Mouse (Mus musculus) hindbrain, embryonic 15.5 days (tissue): ENCODE results near the gene Zfp428. TPM values are rescaled to one million over a fixed set of nuclear protein-coding genes. Genes with fewer than 3 reads are reported as not detected.
A peak's percentile ranks its signal among the peaks of the same experiment; 100 is the strongest.
"Not testable (repeated sequence)": the region's sequence is repeated elsewhere in the genome, so short reads cannot be mapped to it uniquely, and the experiment has no call there.

Source experiments
- ATAC-seq: fragments of 200-750 bp; cut with Nextera tagmentation; 2 replicates; pipeline ENCODE4 v1.8.0; 2017; ENCODE audit warnings: low read depth, moderate number of reproducible peaks, moderate TSS enrichment; ENCODE audit not compliant: low FRiP score
- H3K27ac ChIP-seq: fragments of 300-500 bp; sonication (generic); replicated peaks from 2 replicates; pipeline ENCODE4 v1.5.1; 2015; ENCODE audit warnings: mild to moderate bottlenecking, inconsistent platforms
- H3K27me3 ChIP-seq: fragments of 300-500 bp; sonication (generic); 2 replicates; pipeline ENCODE4 v1.6.1; 2015; ENCODE audit warnings: control low read depth, inconsistent platforms
- H3K36me3 ChIP-seq: fragments of 300-500 bp; sonication (generic); 2 replicates; pipeline ENCODE4 v1.6.1; 2015; ENCODE audit warnings: control low read depth, inconsistent platforms
- H3K4me1 ChIP-seq: fragments of 300-500 bp; sonication (generic); replicated peaks from 2 replicates; pipeline ENCODE4 v1.6.1; 2015; ENCODE audit warnings: control low read depth, inconsistent platforms
- H3K4me2 ChIP-seq: fragments of 300-500 bp; sonication (generic); 2 replicates; pipeline ENCODE4 v1.6.1; 2015; ENCODE audit warnings: moderate library complexity, mild to moderate bottlenecking, inconsistent platforms
- H3K4me3 ChIP-seq: fragments of 300-500 bp; sonication (generic); 2 replicates; pipeline ENCODE4 v1.5.1; 2015; ENCODE audit warnings: mild to moderate bottlenecking, inconsistent platforms
- H3K9ac ChIP-seq: fragments of 300-500 bp; sonication (generic); 2 replicates; pipeline ENCODE4 v1.6.1; 2015; ENCODE audit warnings: inconsistent platforms
- H3K9me3 ChIP-seq: fragments of 300-500 bp; sonication (generic); 2 replicates; pipeline ENCODE4 v1.6.1; 2016; ENCODE audit warnings: control low read depth, inconsistent platforms
- WGBS: fragments of 180-500 bp; shearing (Covaris S2); methylation state at CpG from one replicate; pipeline ENCODE4 v1.1.7; 2015; 5-methylcytosine and 5-hydroxymethylcytosine counted together
- polyA plus RNA-seq: library from polyadenylated mRNA; unstranded; fragments of >200 nt; fragmentation: Nextera tagmentation; extraction: Ambion mirVana; gene quantifications from 2 replicates; pipeline ENCODE4 v1.2.1, GENCODE M21; 2015

The Zfp428 gene
- polyA plus RNA-seq, 1 experiment from 2014 or later = 307 TPM

DNA sequence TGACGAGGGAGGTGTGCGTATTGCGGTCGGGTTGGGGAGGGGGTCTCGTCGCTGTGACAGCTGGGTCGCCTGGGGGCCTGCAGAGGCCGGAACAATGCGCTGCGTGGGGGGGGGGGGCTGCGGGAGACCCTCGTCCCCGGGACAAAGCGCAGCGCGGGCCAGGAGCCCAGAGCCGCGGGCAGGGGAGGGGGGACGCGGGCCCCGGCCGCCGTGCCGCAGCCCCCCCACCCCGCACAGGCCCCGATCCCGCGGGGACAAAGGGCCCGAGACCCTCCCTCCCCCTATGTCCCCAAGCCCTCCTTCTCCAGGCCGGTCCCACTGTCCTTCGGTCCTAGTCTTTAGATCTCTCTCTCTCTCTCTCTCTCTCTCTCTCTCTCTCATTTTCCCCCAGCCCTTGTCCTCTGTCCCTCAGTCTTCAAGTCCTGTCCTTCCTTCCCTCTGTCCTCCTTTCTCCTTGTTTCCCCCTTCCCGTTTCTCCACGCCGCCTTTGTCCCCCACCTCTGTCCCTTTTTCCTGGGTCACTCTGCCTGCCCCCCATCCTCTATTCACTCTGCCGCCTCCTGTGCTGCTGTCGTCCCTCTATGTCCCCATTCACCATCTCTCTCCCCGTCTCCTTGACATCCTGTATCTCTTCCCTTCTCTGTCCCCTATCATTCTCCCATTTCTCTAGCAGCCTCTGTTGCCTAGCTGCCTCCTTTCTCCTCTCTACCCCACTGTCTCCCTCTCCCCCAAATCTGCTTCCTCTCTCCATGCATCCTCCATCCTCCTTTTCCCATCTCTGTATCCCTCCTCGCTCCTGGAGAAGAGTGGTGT is 24.4 kb upstream of the Zfp428 start:
- WGBS = 2% methylated on average over 13 of the region's 38 CpGs
- peaks cover 71% of the 10 kb centered on the region for H3K4me1 ChIP-seq
- peak overlapping the region; percentile 91 for H3K27ac ChIP-seq
- H3K9ac ChIP-seq = peak overlapping the region; percentile 88
- no peaks in the 10 kb centered on the region for H3K9me3 ChIP-seq
- H3K36me3 ChIP-seq = no peaks in the 10 kb centered on the region
- H3K27me3 ChIP-seq = no peaks in the 10 kb centered on the region
- peak overlapping the region; percentile 78 for H3K4me3 ChIP-seq
- ATAC-seq = peak; percentile 31
- peak overlapping the region; percentile 76 for H3K4me2 ChIP-seq

DNA sequence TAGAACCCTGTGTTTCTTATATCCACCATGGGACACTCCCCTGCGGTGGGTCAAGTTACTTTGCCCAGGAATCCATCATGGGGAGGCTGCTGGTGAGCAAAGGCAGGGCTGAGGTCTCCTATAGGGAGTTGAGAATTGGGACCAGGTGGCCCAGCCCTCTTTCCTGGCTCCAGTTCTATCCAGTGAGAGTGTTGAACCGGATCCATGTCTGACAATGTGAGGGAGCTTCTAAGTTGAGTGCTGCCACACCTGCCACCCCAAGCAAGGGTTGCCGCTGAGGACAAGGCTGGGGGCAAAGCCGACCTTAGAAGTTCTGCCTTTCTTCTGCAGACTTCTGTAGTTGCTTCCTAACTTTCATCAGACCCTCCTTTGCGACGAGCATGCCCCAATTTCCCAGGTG is 23.5 kb upstream of the Zfp428 start:
- not testable (repeated sequence) for H3K27ac ChIP-seq, H3K9me3 ChIP-seq, H3K27me3 ChIP-seq, H3K36me3 ChIP-seq, ATAC-seq
- Histone ChIP-seq H3K4me2 (peak overlapping the region; percentile 76), H3K9ac (peak overlapping the region; percentile 88; the same call in 1 of the 2 replicates), H3K4me3 (peak overlapping the region; percentile 78), H3K4me1 (peaks cover 79% of the 10 kb centered on the region)
- WGBS = 50% methylated on average over 6 of the region's 6 CpGs

DNA sequence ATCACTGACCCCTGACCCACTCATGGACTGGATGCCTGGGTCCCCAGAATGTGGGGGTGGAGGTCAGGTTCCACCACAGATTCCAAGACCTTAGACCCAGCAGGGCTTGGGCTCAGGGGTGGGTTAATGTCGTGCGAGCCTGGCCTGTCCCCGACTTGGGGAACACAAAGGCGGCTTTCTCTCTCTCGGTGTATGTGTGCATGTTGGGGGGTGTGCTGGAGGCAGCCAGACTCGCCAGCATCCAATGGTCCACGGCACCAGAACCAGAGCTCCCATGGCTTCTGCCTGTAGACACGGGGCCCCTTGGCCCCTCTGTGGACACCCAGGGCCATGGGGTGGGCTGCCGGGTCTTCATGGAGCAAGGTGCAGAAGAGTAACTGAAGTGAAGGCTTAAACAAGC is 21.3 kb upstream of the Zfp428 start:
- peaks cover 6% of the 10 kb centered on the region; the same call in 1 of the 2 replicates for H3K36me3 ChIP-seq
- H3K27ac ChIP-seq = peak overlapping the region; percentile 76
- H3K9ac ChIP-seq = 0 out of 2 replicates have a peak overlapping the region, but pooled peaks have one; percentile 2
- peak overlapping the region; percentile 76 for H3K4me2 ChIP-seq
- peak overlapping the region; percentile 31 for H3K4me3 ChIP-seq
- no peaks in the 10 kb centered on the region for H3K9me3 ChIP-seq
- WGBS = 70% methylated on average over 8 of the region's 9 CpGs
- no peaks in the 10 kb centered on the region for H3K27me3 ChIP-seq
- ATAC-seq = no peak
- peaks cover 76% of the 10 kb centered on the region for H3K4me1 ChIP-seq

DNA sequence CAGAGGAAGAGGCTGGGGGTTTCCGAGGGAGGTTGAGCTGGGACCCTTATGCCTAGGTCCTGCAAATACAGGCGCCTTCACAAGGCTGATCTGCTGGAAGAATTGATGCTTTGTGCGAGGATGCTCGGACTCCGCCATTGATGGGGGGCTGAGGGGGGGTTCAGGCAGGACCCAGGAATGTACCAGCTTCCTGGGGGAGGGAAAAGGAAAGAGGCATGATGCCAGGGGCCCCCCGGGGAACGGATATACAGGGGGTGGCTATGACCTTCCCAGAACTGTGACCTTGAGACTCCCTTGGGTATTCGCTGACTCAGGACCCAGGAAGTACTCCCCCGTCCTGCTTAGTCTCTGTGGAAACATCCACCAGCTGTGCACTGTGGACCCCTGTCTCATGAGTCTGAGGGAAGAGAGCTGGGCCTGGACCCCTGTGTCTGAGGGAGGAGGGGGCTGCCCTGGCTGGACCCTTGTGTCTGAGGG is 20.1 kb upstream of the Zfp428 start:
- Histone ChIP-seq H3K36me3 (peaks cover 6% of the 10 kb centered on the region; the same call in 1 of the 2 replicates), H3K9ac (peak overlapping the region; percentile 39; the same call in 1 of the 2 replicates), H3K27ac (peak overlapping the region; percentile 76), H3K27me3 (no peaks in the 10 kb centered on the region), H3K4me1 (peaks cover 68% of the 10 kb centered on the region), H3K9me3 (no peaks in the 10 kb centered on the region), H3K4me3 (peak overlapping the region; percentile 31), H3K4me2 (peak overlapping the region; percentile 76)
- 29% methylated on average over 9 of the region's 9 CpGs for WGBS
- peak; percentile 49 for ATAC-seq

DNA sequence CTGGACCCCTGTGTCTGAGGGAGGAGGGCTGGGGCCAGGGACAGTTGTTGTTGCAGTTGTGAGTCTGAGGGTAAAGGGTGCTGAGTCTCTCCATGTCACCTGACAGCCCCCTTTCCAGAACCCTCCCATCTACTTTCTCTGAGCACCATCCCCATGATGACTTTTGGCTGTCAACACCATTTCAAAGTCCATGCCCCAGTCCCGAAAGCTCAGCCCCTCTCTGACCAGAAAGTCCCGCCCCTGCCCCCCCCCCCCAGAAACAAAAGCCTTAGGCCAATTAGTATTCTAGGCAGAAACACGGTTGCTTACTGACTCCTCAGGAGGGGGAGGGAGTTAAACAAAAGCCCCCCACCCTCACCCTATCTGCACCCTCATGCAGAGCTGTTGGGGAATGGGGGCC is 19.4 kb upstream of the Zfp428 start:
- no peak for ATAC-seq
- Histone ChIP-seq H3K27me3 (no peaks in the 10 kb centered on the region), H3K4me1 (peaks cover 68% of the 10 kb centered on the region), H3K4me3 (no peak overlapping the region), H3K36me3 (peaks cover 6% of the 10 kb centered on the region; the same call in 1 of the 2 replicates), H3K9ac (0 out of 2 replicates have a peak overlapping the region, but pooled peaks have one; percentile 39), H3K27ac (peak overlapping the region; percentile 76), H3K4me2 (peak overlapping the region; percentile 76), H3K9me3 (no peaks in the 10 kb centered on the region)
- WGBS = 27% methylated on average over 3 of the region's 3 CpGs

DNA sequence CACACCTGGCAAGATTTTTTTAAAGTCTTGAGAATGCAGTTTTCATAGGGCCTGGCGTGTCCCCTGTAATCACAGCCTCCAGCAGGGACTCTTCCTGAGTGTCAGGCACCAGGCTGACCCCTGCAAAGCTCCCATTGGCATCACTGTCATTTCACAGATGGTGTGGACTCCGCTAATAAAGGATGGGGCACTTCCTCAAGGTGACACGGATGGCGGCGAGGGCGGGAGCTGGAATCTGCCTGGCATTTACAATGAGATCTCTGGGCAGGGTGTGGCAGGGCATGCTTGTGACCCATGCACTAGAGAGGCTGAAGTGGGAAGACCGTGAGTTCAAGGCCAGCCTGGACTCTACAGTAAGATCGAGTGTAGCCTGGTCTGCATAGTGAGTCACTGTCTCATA is 18.5 kb upstream of the Zfp428 start:
- no peak overlapping the region for H3K4me2 ChIP-seq
- no peak for ATAC-seq
- H3K9me3 ChIP-seq = no peaks in the 10 kb centered on the region
- 70% methylated on average over 8 of the region's 8 CpGs for WGBS
- H3K4me3 ChIP-seq = no peak overlapping the region
- H3K36me3 ChIP-seq = peaks cover 6% of the 10 kb centered on the region; the same call in 1 of the 2 replicates
- peaks cover 61% of the 10 kb centered on the region for H3K4me1 ChIP-seq
- no peak overlapping the region for H3K27ac ChIP-seq
- H3K27me3 ChIP-seq = no peaks in the 10 kb centered on the region
- no peak overlapping the region for H3K9ac ChIP-seq

DNA sequence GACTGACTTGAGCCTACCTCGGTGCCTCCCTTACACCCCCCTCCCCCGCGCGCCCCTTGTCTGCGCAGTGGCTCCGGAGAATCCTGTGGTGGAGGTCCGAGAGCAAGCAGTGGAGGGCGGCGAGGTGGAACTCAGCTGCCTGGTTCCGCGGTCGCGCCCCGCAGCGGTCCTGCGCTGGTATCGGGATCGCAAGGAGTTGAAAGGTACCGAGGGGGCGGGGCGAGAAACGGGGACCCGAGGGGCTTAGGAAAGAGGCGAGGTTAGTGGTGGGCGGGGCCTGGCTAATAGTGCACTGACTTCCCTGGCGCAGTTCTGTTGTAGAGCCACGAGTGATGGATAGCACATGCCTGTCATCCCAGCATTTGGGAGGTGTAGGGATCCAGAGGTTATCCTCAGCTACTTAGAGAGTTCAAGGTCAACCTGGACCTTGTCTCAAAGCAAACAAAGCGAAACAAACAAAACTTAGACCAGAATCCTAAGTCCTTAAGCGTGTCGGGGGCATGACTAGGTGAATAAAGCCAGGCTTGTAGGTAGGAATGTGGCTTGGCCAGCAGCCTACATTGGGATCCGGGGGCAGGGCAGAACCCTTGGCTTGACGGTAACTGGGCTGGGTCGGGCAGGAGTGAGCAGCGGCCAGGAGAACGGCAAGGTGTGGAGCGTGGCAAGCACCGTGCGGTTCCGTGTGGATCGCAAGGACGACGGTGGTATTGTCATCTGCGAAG is 6.8 kb upstream of the Zfp428 start:
- H3K4me1 ChIP-seq = peaks cover 18% of the 10 kb centered on the region
- H3K4me3 ChIP-seq = no peak overlapping the region
- no peaks in the 10 kb centered on the region for H3K27me3 ChIP-seq
- no peak overlapping the region for H3K27ac ChIP-seq
- 17% methylated on average over 43 of the region's 43 CpGs for WGBS
- H3K36me3 ChIP-seq = peaks cover 25% of the 10 kb centered on the region
- no peak overlapping the region for H3K9ac ChIP-seq
- no peaks in the 10 kb centered on the region for H3K9me3 ChIP-seq
- peak; percentile 43; the same call in 1 of the 2 replicates for ATAC-seq
- H3K4me2 ChIP-seq = peak overlapping the region; percentile 27

DNA sequence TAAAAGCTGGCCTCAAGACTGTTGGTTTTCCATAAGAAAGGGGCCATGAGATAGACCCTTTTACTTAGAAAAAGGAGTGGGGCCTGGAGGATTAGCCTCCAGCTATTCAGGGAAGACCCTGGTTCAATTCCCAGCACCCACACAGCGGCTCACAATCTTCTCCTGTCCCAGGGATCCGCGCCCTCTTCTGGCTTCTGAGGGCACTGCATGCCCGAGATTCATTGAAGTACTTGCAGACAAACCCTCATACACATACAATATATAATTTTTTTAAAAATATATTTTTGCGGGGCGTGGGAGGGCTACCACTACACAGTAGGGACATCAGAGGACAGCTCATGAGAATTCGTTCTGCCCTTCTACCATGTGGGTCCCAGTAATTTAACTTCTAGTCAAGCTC is 5.9 kb upstream of the Zfp428 start:
- Histone ChIP-seq H3K4me2 (no peak overlapping the region), H3K27me3 (no peaks in the 10 kb centered on the region), H3K36me3 (peaks cover 25% of the 10 kb centered on the region), H3K4me3 (no peak overlapping the region), H3K27ac (no peak overlapping the region), H3K9ac (no peak overlapping the region), H3K9me3 (no peaks in the 10 kb centered on the region), H3K4me1 (peaks cover 27% of the 10 kb centered on the region)
- WGBS = 35% methylated on average over 7 of the region's 7 CpGs
- ATAC-seq = no peak

DNA sequence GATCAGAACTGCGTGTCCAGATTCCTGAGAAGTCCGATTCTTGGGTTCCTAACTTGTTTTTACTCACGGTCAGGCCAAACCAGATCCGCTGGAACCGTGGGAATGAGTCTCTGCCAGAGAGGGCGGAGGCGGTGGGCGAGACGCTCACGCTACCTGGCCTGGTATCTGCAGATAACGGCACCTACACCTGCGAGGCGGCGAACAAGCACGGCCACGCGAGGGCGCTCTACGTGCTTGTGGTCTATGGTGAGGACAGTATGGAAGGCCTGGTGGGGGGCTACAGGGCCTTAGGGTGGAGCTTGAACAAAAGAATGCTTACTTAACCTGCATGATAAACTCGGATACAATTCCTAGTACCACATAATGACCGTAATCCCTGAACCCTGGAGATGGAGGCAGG is 5.3 kb upstream of the Zfp428 start:
- Histone ChIP-seq H3K9me3 (no peaks in the 10 kb centered on the region), H3K36me3 (peaks cover 25% of the 10 kb centered on the region), H3K4me1 (peaks cover 33% of the 10 kb centered on the region), H3K4me2 (no peak overlapping the region), H3K27me3 (no peaks in the 10 kb centered on the region), H3K9ac (no peak overlapping the region), H3K4me3 (no peak overlapping the region), H3K27ac (no peak overlapping the region)
- no peak for ATAC-seq
- WGBS = 55% methylated on average over 21 of the region's 21 CpGs

DNA sequence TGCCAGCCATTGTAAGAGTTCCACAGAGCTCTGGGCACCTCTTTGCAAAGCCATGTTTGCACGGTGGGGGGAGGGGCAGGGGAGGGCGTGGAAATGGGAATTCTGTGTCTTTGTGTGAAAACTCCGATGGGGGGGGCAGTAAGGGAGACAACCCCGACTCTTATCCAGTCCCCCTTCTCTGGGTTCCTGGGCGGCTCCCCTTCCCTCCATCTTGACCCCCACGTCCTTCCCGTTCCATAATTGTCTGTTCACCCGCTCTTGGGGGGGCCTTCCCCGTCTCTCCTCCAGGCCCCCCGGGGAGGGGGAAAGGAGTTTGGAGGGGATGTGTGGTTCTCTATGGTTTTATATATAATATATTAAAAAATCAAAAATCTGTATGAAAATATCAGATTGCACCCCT is 2.8 kb upstream of the Zfp428 start:
- ATAC-seq = no peak
- no peak overlapping the region for H3K9ac ChIP-seq
- H3K36me3 ChIP-seq = peaks cover 25% of the 10 kb centered on the region
- H3K4me2 ChIP-seq = no peak overlapping the region
- H3K4me1 ChIP-seq = peaks cover 42% of the 10 kb centered on the region
- H3K27me3 ChIP-seq = no peaks in the 10 kb centered on the region
- no peak overlapping the region for H3K4me3 ChIP-seq
- H3K9me3 ChIP-seq = no peaks in the 10 kb centered on the region
- WGBS = 20% methylated on average over 8 of the region's 10 CpGs
- no peak overlapping the region for H3K27ac ChIP-seq

DNA sequence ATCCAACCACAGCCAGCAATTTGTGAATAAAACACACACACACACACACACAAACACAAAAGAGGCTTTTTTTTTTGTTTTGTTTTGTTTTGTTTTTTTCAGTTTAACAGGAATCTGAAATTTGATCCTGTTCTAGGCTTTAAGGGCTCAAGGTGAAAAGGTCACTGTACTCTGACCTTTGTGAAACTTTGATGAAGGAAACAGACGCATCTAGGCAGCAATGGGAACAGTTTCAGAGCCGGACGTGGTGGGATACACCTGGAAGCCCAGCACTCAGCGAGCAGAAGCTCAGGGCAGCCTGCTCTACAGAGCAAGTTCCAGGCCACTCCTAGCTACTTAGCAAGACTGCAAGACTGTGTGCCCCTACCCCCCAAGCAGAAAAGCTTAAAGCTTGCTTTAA is 1.9 kb upstream of the Zfp428 start:
- 18% methylated on average over 4 of the region's 4 CpGs for WGBS

More for the DNA sequence above, 1.9 kb upstream of the Zfp428 start:
- Histone ChIP-seq H3K9ac (no peak overlapping the region), H3K4me1 (peaks cover 48% of the 10 kb centered on the region), H3K4me2 (no peak overlapping the region), H3K9me3 (no peaks in the 10 kb centered on the region), H3K36me3 (peaks cover 25% of the 10 kb centered on the region), H3K27ac (peak overlapping the region; percentile 100), H3K27me3 (no peaks in the 10 kb centered on the region), H3K4me3 (no peak overlapping the region)
- no peak for ATAC-seq
